Mouse (Mus musculus) cerebellum, postnatal 14 days (tissue): ENCODE data around the gene Vmn1r217.
A peak's percentile ranks its signal among the peaks of the same experiment; 100 is the strongest.
"Not testable (repeated sequence)": the region's sequence is repeated elsewhere in the genome, so short reads cannot be mapped to it uniquely, and the experiment has no call there.

ENCODE experiments used
- DNase-seq, 2 experiments: peaks; one replicate each; pipeline ENCODE4 v3.0.0; 2021; ENCODE audit warnings: mixed read lengths in 2 of 2

Gene Vmn1r217

DNA sequence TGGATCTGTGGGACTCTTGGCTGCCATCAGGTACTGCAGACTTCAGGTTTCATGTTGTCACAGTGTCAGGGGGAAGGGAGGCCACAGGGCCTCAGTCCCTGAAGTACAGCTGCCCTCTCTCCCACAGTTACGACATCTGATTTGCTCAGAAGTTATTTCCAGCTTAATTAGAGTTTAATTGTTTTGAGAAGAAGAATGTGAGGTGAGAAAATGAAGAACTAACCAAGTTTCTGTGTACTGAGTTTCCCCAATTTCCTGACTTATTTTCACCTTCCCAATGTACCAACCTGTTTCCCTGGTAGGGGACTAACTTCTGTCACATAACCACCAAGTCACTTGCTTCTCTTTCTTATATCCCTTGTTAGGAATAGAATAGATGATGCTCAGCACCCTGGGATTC is at the start of gene Vmn1r217:
Gene Vmn1r217, minus strand, starts transcription at position 101 of the 400 bp plus-strand sequence.
- not testable (repeated sequence) for DNase-seq

DNA sequence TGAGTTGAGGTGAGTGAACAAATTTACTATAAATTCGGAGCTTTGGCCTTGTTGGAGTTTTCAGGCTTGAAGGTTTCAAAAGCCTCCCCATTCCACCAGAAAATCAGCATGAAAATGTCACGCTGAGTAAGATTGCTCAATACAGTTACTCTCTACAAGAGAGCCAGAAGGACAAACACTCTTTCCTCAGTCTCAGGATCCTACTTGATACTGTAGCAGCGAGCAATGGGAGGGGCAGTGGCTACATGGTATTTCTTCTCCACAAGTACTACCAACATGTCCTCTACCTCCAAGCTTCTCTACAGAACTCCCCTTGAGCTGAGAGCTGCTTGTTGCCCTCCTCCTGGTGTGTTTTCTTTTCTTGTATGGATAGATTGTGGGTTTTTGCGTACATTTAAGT is 48.4 kb upstream of the Vmn1r217 start:
- DNase-seq, result not testable (repeated sequence)

DNA sequence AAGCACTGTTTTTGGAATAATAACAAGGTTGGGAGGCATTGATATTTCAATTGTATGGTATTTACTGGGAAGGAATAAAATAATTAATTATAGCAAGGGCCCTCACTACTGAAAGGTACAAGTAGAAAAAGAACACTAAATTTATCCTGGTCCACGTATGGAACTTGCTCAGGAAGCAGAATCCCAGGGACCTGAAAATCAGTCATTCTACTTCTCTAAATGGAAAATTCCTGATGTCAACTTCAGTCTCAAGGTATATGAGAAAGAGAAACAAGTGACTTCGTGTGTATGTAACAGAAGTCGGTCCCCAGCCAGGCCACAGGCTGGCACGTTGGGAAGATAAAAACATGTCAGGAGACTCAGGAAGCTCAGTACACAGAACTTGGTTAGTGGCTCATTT is 41.0 kb upstream of the Vmn1r217 start, which contains the start of gene Vmn1r219:
Gene Vmn1r219, plus strand, starts transcription at position 301 of the 400 bp plus-strand sequence.
- no peak for DNase-seq

DNA sequence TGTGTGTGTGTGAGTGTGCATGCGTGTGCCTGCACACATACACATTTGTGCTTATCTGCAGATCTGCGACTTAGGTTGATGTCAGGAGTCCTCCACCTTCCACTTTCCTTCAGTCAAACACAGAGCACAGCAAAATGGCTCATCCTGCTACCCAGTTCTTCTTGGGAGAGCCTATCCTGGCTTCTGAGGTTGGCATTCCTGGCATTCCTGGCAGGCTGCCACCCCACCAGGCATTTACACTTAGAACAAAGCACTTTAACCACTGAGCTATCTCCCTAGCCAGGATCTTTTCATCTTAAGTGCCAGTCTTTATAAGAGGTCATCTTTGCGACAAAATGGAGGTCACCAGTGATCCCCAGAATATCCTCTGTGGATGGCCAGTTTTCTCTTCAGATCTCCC is 39.8 kb upstream of the Vmn1r217 start:
- peak in 1 of 2 experiments; percentile 6 for DNase-seq

DNA sequence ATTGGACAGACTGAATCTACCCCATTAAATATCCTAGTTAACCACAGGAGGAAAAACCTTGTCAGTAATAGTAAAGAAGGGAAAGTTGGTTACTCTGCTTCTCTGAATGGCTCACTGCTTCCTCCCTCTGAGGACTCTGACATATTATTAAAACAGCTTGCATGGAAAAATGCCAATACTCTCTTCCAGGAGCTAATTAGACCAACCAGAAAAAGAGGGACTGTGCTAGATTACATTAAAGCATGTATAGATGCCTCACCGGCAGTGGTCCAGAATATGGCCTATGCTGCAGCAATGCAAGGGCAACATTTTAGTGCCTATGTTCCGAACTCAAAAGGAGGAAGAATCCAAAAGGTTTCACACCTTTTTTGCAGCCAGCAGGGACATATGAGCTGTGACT is 20.9 kb upstream of the Vmn1r217 start:
- peak; percentile 22 to 27 for DNase-seq

DNA sequence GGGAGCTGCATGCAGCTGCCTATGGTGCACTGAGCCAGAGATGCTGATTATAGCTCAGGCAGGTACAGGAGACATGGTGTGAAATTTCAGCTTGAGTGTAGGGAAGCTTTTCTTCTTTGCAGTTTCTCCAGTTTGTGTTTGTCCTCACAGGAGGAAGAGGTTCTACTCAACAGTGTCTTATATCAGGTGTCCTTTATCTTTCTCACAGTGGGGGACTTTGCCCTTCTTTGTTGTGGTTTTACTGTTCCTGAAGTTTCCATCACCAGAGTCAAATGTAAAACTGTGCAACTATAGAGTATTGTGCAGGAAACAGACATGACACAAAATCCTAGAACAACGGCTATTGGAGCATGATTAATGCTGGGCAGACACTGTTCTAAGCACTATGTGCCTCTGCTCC is 15.5 kb upstream of the Vmn1r217 start:
- no peak for DNase-seq

DNA sequence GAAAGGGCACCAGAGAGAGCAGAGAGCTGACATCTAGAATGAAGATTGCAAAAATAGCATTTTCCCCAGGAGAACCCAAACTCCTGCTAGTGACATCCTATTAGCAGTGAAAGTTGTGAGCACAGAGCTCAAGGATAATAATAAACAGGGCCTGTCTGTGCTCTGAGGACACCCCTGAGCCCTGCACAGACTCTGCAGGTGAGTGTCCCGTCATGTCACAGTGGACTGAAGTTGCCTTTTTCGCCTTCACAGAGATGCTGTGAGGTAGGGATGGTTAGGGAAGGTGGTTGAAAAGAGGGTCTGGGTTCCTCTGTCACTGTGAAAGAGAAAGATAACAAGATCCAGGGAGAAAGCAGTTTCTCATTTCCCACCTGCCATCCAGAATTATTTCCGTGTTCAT is 15.1 kb upstream of the Vmn1r217 start, which contains the start of gene Vmn1r218:
Gene Vmn1r218, plus strand, starts transcription at position 57 of the 400 bp plus-strand sequence.
- no peak for DNase-seq

DNA sequence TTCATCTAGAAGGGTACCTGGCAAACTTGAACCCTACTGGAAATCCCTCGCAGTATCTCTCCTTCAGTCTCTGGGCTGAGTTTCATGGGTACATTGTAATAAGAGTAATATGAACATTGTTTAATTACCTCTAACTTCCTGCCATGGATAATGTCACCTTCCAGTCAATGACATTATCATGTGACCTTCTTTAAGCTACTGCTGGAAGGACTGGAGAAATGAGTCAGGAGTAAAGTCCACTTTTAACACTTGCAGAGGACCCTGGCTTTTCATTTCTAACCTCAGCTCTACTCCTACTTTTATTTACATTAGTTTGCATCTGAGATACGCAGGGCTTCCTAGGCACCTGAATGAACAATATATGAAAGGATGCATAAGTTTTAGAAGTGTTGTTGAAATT is 2.6 kb upstream of the Vmn1r217 start:
- DNase-seq, result no peak

DNA sequence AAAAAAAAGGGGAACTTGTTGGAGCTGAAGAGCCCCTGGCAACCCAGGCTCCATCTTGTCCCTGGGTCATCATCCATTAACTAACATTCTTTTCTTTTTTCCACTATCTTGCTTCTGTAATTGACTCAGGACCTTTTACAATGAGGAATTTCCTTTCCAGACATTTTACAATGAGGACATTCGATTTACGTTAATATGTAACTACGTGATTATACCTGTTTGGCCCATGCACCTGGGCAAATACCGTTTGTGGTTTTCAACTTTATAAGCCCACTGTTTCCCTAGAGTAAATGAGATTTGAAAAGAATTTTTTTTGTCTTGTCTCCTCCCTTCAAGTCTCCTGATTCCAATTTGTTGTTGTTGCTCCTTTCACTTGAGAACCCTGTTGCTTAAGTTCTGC is 23.6 kb downstream of the Vmn1r217 start:
- DNase-seq, result no peak

DNA sequence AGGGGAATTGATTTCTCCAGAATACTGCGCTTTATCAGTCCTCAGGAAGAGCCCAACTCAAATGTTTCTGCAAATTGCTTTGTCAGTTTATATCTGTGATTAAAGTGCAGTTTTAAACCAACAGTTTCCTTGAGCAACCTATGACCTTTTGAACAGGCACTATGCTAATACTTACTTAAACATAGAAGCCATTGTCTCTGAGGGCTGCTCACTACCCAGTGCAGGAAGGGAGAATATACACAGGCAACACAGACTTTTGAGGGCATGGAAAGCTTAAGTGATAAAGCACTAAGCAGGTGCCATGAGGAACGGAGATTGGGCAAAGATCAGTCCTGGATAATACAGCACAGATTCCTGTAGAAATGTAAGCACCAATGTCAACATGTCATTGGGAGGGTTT is 48.7 kb downstream of the Vmn1r217 start:
- DNase-seq, result no peak

DNA sequence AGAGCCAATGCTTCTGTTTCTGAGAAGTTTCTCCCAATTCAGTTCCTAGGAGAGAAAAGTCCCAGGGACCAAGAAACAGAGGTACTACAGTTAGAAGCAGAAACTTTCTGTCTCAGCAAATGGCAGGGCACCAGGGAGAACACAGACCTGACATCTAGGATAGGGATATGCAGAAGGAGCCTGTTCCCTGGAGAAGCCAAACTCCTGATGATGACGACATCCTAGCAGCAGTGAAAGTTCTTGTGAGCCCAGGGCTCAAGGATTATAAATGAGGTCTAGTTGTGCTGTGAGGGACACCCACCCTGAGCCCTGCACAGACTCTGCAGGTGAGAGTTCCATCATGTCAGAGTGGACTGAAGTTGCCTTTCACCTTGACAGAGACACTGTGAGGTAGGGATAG is 50.3 kb downstream of the Vmn1r217 start, which contains the start of gene Vmn1r215:
Gene Vmn1r215, plus strand, starts transcription at position 301 of the 400 bp plus-strand sequence.
- no peak for DNase-seq

DNA sequence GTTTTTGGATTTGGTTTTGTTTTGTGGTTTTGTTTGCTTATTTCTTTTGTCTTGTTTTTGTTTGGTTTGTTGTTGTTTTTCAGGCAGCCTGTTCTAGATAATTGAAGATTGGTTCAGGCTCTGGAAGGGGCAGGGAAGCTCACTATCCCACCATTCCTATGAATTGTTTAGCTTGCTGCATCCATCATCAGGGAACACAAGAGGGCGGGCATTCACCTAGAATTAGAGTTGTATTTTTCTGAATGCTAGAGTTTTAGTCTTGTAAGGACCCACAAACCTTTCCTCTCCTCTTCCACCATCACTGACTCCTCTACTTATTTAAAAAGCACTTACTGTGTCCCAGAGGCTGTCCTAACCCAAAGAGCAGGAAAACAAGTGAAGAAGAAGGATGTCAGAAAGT is 60.2 kb downstream of the Vmn1r217 start:
- DNase-seq, result peak in 1 of 2 experiments; percentile 4
